Mouse (Mus musculus) kidney, adult 2 months (tissue): ENCODE measurements around the gene Nol7. TPM values are rescaled to one million over a fixed set of nuclear protein-coding genes. Genes with fewer than 3 reads are reported as not detected.

ENCODE experiments used
- DNase-seq: peaks from one replicate; pipeline ENCODE4 v3.0.0; 2021
- H3K27ac ChIP-seq: fragments of 200-500 bp; 2 replicates; pipeline ENCODE4 v1.5.1; 2012; ENCODE audit warnings: low read depth, low read length, control low read depth, inconsistent platforms; ENCODE audit not compliant: insufficient read depth
- H3K27me3 ChIP-seq: fragments of 200-500 bp; replicated peaks from 2 replicates; pipeline ENCODE4 v1.6.1; 2012; ENCODE audit warnings: mild to moderate bottlenecking, moderate library complexity, low read length, inconsistent platforms; ENCODE audit not compliant: control insufficient read depth, insufficient read depth
- H3K36me3 ChIP-seq: fragments of 200-500 bp; 2 replicates; pipeline ENCODE4 v1.6.1; 2012; ENCODE audit warnings: mild to moderate bottlenecking, moderate library complexity, low read length, inconsistent platforms; ENCODE audit not compliant: control insufficient read depth, insufficient read depth
- H3K4me1 ChIP-seq: fragments of 200-500 bp; 2 replicates; pipeline ENCODE4 v1.6.1; 2011; ENCODE audit warnings: low read length; ENCODE audit not compliant: control insufficient read depth, insufficient read depth
- H3K4me3 ChIP-seq: fragments of 200-500 bp; 2 replicates; pipeline ENCODE4 v1.5.1; 2011; ENCODE audit warnings: mild to moderate bottlenecking, low read depth, low read length, control low read depth; ENCODE audit not compliant: insufficient read depth
- CTCF ChIP-seq: fragments of 200-500 bp; conservative IDR thresholded peaks from 2 replicates; pipeline ENCODE4 v1.5.1; 2011; ENCODE audit warnings: low read depth, mild to moderate bottlenecking, control low read depth, low read length, moderate library complexity, mixed read lengths; ENCODE audit not compliant: insufficient read depth, insufficient read length
- POLR2A ChIP-seq: fragments of 200-500 bp; IDR thresholded peaks from one replicate; pipeline ENCODE4 v1.6.1; 2011; ENCODE audit warnings: low read depth, low read length, control low read depth
- WGBS: fragments of 180-500 bp; shearing (Covaris S2); methylation state at CpG from one replicate; pipeline ENCODE4 v1.1.7; 2018; 5-methylcytosine and 5-hydroxymethylcytosine counted together
- polyA plus RNA-seq: library from polyadenylated mRNA; depleted of rRNA; stranded (reverse); fragments of >200 nt; gene quantifications from 2 replicates; pipeline ENCODE4 v1.2.3, GENCODE M21; 2012

Gene Nol7
- polyA plus RNA-seq, 1 experiment: 42.8 TPM

GRCm38 (mm10) chr13:43362353-43362752 is 35.8 kb upstream of the Nol7 start:
- Histone ChIP-seq H3K4me1 (no peaks in the 10 kb centered on the region), H3K27me3 (no peaks in the 10 kb centered on the region), H3K27ac (no peak overlapping the region), H3K36me3 (no peaks in the 10 kb centered on the region), H3K4me3 (no peak overlapping the region)
- TF ChIP-seq CTCF (no peak), POLR2A (no peak)
- DNase-seq: peak; percentile 69
- 51% methylated on average over 9 of the region's 9 CpGs for WGBS

- H3K27ac ChIP-seq: peak within 1 kb of the TSS; percentile 49
- H3K27me3 ChIP-seq: no peaks in the 10 kb centered on the region
- DNase-seq: peak; percentile 93
- TF ChIP-seq CTCF: peak; percentile 77
- no peak for TF ChIP-seq POLR2A
- WGBS: 15% methylated on average over 42 of the region's 42 CpGs
- H3K36me3 ChIP-seq: no peaks in the 10 kb centered on the region
- H3K4me1 ChIP-seq: no peaks in the 10 kb centered on the region
- H3K4me3 ChIP-seq: peak within 1 kb of the TSS; percentile 86
Observed at GRCm38 (mm10) chr13:43364985-43365824, 33.0 kb upstream of the Nol7 start, which contains the start of gene Sirt5. Gene Sirt5, plus strand, starts transcription at chr13:43365496.

- Histone ChIP-seq H3K27me3 (no peaks in the 10 kb centered on the region), H3K4me3 (peak overlapping the region; percentile 86), H3K27ac (peak overlapping the region; percentile 49), H3K4me1 (no peaks in the 10 kb centered on the region), H3K36me3 (peaks cover 1% of the 10 kb centered on the region; the same call in 1 of the 2 replicates)
- WGBS: 11% methylated on average over 11 of the region's 11 CpGs
- DNase-seq: no peak
- TF ChIP-seq POLR2A: no peak
- TF ChIP-seq CTCF: no peak
Observed at GRCm38 (mm10) chr13:43365825-43366184, 32.4 kb upstream of the Nol7 start.

DNA sequence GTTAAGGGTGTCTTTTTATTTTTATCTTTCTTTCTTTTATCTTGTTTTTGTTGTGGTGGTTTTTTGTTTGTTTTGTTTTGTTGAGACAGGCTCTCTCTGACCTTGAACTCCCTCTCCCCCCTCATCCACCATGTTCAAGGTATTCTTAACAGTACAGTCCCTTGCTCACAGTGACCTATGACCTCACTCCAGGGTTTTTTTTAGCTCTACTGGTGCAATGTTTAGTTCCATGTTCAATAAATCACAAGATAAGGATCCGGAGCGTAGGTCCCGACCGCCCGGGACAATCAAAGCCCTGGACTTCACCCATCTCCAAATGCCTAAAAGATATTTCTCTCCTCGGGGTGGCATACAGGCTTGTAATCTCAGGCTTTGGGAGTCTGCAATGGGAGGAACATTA is 28.1 kb upstream of the Nol7 start:
- DNase-seq: no peak
- H3K27me3 ChIP-seq: no peaks in the 10 kb centered on the region
- H3K27ac ChIP-seq: no peak overlapping the region
- 79% methylated on average over 6 of the region's 6 CpGs for WGBS
- no peaks in the 10 kb centered on the region for H3K4me1 ChIP-seq
- peaks cover 1% of the 10 kb centered on the region; the same call in 1 of the 2 replicates for H3K36me3 ChIP-seq
- no peak overlapping the region for H3K4me3 ChIP-seq
- no peak for TF ChIP-seq CTCF
- TF ChIP-seq POLR2A: no peak

GRCm38 (mm10) chr13:43372892-43373291 is 25.3 kb upstream of the Nol7 start:
- Histone ChIP-seq H3K4me1 (no peaks in the 10 kb centered on the region), H3K27ac (no peak overlapping the region), H3K36me3 (peaks cover 1% of the 10 kb centered on the region; the same call in 1 of the 2 replicates), H3K27me3 (no peaks in the 10 kb centered on the region), H3K4me3 (no peak overlapping the region)
- DNase-seq: no peak
- 95% methylated on average over 1 of the region's 1 CpGs for WGBS
- TF ChIP-seq POLR2A: no peak
- no peak for TF ChIP-seq CTCF

DNA sequence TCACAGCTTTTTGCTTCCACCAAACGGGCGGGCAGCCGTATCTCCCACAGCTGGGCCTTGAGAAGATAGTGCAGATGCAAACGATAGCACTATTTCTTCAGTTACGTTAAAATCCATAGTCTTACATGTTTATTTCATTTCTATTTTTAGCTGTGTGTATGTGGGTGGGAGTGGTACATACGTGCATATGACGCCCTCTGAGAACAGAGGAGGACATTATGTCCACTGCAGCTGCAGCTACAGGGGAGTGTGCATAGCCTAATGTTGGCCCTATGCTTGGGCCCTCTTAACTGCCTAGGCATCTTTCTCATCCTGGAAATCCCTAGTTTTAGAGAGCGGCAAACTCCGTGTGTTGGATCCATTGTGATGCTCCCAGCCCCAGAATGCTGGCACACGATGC is 24.0 kb upstream of the Nol7 start:
- no peaks in the 10 kb centered on the region for H3K27me3 ChIP-seq
- H3K4me1 ChIP-seq: no peaks in the 10 kb centered on the region
- peaks cover 1% of the 10 kb centered on the region; the same call in 1 of the 2 replicates for H3K36me3 ChIP-seq
- no peak for DNase-seq
- H3K4me3 ChIP-seq: no peak overlapping the region
- TF ChIP-seq CTCF (no peak), POLR2A (no peak)
- H3K27ac ChIP-seq: no peak overlapping the region
- 90% methylated on average over 10 of the region's 10 CpGs for WGBS

GRCm38 (mm10) chr13:43374918-43375432 is 23.2 kb upstream of the Nol7 start:
- H3K27me3 ChIP-seq: no peaks in the 10 kb centered on the region
- H3K4me3 ChIP-seq: no peak overlapping the region
- H3K36me3 ChIP-seq: peaks cover 1% of the 10 kb centered on the region; the same call in 1 of the 2 replicates
- peak; percentile 43 for DNase-seq
- H3K27ac ChIP-seq: no peak overlapping the region
- H3K4me1 ChIP-seq: no peaks in the 10 kb centered on the region
- 61% methylated on average over 2 of the region's 2 CpGs for whole genome bisulfite sequencing
- no peak for TF ChIP-seq CTCF
- no peak for TF ChIP-seq POLR2A
